Mouse (Mus musculus) erythroblast, adult 5-6 weeks (primary cell): Measurements from ENCODE around the gene Ccdc28a. TPM values are rescaled to one million over a fixed set of nuclear protein-coding genes. Genes with fewer than 3 reads are reported as not detected.
A peak's percentile ranks its signal among the peaks of the same experiment; 100 is the strongest.

ENCODE experiments used
- ATAC-seq: replicated peaks from 2 replicates; pipeline ENCODE4 v1.8.0; 2016; ENCODE audit warnings: moderate number of reproducible peaks, mild to moderate bottlenecking, moderate TSS enrichment, inconsistent platforms; ENCODE audit not compliant: poor library complexity, low FRiP score, severe bottlenecking
- total RNA-seq, 2 experiments: library from RNA; stranded (forward) in 1 of 2; stranded (reverse) in 1 of 2; fragments of 150-400 nt in 1 of 2; fragments of 200-764, 138-1000 nt in 1 of 2; gene quantifications; 2 replicates each; pipeline versions ENCODE4 v1.2.3 to v1.2.4; 2015 to 2017; ENCODE audit warnings: low replicate concordance in 2 of 2

The Ccdc28a gene
- total RNA-seq (2015; ENCODE audit: low replicate concordance): 19.6 and 21.1 TPM in 2 replicates
- 8.5 and 11.6 TPM in 2 replicates for total RNA-seq (2017; ENCODE audit: low replicate concordance)

DNA sequence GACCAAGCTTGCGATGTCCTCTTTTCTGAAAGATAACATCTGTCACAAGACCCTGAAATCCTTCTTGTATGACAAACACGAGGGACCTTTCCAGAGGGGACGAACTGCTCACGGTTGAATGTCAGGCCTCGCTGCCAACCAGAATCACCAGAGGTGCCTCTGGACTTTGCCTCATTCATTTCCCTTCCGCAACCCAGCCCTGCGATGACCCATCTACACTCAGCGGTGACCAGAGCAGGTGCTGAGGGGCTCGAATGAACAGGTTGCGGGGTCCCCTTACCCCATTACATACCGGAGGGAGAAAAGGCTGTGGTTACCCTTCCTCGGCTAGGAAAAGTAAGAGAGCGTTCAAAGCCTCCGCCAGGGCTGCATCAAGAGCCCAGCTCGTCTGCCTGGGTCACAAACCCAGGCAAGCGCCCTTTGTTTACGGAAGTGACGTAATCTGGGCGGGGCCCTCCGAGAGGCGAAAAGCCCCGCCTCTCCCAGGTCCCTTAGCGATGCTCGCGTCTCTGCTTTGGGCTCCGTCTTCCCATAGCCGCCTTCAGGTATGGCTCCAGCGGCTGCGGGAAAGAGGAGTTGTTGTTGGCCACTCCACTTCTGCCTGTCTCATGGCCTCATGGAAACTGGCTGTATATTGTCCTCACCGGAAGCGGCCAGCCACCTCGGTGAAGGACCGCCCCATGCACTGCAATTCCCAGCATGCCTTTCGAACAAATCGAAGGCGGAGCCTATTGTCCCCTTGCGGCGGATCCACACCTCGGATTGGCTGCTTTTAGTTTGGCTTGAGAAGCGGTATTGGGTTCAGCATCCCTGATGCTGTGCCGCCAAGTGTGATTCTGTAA lies at the start of gene Ccdc28a:
Ccdc28a (minus strand) TSS at position 439 of the 842 bp plus-strand sequence.
- peak; percentile 99 for ATAC-seq

DNA sequence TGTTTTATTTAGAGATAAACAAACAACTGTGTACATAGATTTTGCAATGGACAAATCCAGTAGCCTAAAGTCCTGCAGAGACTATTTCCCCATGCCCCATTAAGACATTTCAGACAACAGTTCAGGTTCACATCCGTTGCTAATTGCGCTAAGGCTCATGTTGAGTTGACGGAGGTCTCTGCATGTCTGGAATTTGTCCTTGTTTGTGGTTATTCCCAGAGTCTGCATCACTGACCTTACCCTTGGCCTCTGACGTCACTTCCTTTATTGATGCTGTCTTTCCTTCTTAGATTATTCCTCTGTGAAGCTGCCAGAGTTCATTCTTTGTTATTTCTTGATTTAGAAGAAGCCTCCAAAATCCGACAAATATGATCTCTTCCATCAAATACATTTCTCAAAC lies 49.2 kb upstream of the Ccdc28a start:
- no peak for ATAC-seq

DNA sequence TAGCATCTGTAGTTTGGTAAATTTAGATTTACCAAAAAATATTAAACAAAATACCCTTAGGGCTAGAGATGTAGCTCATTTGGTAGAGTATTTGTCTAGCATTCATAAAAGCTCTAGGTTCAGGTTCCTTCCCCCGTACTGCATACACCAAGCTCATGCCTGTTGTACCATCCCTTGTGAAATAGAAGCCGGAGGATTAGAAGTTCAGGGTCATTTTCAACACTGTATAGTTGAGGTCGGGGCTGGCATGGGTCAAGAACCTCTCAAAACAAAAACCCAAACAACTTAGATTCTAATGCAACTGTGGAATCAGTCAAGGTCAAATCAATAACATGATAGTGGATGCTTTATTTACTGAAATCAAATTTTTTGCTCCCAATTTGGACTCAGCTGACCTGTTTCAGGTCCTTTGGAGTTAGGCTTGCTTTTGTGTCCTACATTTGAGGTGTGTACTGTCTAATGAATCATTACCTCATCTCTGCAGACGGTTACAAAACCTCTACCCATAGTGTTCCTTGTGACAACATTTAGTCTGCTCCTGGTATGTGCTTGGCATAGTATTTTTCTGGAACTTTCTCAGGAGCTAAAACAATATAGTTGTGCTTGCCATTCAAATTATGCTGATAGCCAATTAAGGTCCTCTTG lies 41.4 kb upstream of the Ccdc28a start:
- ATAC-seq: no peak

DNA sequence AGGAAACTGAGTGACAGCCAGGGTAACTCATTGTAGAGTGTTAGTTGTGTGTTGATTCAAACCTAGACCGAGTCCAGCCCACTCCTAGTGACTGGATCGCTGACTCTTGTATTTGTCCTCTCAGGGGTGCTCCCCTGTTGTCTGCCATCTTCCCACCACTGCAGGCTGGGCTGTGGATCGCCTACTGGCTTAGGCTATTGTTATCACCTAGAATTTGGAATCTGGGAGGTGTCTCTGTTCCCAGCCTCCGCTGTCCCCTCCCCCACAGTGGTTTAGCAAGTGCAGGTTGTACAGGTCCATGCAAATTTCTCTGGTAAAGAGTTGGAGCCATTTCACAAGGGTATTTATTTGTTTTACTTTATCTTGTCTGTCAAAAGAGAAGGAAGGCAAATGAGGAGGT lies 16.5 kb upstream of the Ccdc28a start:
- ATAC-seq: no peak

DNA sequence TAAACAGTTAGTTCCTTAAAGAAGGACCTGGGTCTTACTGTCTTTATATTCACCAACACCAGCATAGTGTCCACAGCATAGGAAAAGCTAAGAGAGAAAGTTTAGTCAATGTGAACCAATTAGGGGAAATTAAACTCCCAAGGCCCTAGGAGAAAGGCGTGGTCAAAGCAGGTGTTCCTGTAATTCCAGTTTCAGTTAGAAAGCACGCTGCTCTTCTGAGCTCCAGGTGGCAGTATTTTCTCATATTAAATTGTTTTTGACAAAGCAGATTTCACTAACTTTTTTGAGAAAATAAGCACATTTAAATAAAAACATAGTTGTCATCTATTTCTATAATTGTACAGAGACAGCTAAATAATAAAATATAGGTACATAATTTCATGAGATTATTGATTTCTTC lies 8.8 kb upstream of the Ccdc28a start:
- ATAC-seq: no peak

DNA sequence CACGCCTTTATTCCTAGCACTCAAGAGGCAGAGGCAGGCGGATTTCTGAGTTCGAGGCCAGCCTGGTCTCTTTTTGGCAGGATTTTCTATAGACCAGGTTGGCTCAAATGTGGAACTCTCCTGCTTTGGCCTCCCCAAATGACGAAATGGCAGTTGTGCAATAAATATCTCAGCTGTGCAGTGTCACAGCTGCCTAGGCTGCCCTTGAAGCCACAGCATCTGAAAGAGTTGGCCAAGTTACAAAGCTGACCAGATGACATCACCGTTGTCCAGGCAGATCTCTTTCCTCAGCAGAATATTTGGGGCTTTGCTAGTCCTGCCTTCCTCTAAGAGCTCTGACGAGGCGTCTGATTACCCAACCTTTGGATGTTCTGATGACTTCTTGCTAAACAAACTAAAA lies 2.4 kb upstream of the Ccdc28a start:
- ATAC-seq: no peak

DNA sequence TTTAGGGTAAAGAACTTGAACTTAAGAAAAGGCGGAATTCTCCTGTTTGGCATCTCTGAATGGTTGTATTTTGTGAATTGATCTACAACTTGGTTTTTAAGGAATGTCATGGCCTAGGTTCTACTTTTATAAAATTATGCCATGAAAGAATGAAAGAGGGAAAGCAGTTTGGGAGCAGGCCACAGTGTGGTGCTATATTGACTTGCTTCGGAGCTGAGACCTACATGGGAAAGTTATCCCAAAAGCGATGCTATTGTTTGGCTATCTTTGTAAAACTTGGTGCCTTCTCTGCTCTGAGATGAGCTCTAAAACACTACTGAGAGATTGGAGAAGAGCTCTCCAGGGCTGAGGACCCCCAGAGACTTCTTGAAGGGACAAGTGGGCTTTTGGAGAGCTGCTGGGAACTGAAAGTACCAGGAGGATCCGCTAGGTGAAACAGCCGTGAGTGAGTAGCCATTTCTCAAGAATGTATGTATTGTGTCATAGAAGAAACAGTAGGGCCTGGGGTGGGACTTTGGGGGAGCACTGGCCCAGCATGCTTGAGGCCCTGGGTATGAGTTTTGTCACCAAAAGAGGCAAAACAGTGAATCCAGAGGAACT lies 1.6 kb upstream of the Ccdc28a start:
- ATAC-seq: no peak

DNA sequence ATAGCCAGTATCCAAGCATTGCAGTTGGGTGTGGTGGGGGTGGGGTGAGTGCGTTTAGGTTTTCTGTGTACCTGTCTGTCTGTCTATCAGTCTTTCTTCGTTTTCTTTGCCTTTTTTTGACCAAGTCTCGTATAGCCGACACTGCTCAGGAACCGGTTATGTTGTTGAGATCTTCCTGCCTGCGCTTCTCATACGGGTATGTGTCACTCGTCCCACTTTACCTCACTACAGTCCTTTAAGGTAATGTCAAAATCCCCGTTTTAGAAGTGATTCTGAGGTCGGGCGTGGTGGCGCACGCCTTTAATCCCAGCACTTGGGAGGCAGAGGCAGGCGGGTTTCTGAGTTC lies 577 bp upstream of the Ccdc28a start:
- no peak for ATAC-seq

DNA sequence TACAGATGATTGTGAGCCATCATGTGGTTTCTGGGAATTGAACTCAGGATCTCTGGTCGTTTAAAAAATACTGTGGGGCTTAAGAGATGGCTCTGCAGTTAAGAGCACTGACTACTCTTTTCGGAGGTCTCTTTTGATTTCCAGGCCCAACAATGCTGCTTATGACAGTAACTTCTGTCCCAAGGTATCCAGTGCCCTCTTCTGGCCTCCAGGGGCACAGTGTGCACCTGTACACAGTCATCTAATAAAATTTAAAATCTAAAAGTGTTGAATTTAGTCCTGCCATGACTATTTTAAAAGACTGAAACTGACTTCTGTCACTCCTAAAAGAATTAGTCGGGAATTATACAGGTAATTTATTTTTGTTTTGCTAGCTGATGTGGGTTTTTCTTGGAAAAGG lies 907 bp downstream of the Ccdc28a start:
- no peak for ATAC-seq

DNA sequence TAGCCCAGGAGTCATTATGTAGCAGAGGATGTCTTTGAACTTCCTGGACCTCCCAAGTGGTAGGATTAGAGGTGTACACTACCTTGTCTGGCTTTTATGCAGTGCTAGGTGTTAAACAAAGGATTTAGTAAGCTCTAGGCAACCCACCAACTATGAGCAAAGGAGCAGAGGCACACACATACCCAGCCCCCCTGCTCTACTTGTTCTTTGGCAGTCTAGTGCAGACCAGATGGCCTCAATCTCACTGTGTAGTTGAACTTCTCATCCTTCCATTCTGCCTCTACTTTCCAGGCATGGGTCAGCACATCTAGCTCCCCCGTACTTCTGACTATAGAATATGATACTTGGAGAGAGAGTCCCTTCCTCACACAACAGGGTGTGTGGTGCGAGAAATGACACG lies 10.4 kb downstream of the Ccdc28a start:
- ATAC-seq: no peak

DNA sequence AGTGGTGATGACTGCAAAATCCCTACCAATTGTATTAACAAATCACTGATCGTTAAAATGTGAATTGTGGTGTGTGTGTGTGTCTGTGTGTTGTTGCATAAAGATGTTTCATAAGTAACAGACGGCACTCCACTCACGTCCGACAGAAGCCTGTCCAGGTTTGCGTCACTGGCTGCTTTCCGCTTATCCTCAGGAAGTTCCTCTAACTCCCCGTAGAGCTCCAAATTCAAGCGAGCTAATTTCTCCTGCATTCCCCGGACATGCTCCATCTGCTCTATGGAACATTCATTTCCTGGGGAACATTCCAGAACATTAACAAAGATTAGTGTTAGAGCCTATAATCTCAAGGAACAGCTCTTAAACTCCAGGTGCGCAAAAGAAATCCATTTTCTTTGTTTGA lies 15.4 kb downstream of the Ccdc28a start:
- no peak for ATAC-seq

DNA sequence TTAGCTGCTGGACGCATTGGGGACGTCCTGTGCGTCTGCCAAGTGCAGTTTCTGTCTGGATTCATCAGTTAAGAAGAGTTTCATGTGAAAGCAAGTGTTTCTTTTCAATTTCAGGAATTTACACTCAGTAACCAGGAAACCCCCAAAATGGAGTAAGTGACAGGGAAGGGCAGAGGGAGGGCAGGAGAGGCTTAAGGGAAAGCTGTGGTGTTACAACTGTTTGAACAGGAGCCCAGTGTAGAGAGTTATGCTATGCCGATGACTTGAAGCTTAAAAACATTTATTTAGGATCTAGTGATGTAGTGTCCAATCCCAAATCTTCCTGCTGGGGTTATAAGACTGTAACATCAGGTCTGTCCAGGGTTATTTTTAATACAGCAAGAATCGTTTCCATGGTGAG lies 20.7 kb downstream of the Ccdc28a start:
- ATAC-seq: no peak

DNA sequence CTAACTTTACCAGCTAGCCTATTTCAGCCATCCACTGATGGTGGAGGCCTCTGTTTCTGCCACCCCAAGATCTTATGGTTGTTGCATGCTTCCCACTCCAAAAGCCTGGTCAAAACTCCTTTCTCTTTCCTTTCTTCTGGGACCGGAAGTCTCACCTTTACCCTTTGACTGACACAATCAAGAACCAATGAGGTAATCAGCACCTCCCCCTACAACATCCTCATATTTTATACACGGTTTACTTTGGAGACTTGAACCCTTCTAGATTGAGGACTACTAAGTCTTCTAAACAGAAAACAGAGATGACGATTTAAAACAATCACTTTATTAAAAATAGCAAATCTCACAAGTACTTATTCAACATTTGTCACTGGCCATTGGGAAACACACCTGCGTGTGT lies 21.4 kb downstream of the Ccdc28a start:
- ATAC-seq: no peak

DNA sequence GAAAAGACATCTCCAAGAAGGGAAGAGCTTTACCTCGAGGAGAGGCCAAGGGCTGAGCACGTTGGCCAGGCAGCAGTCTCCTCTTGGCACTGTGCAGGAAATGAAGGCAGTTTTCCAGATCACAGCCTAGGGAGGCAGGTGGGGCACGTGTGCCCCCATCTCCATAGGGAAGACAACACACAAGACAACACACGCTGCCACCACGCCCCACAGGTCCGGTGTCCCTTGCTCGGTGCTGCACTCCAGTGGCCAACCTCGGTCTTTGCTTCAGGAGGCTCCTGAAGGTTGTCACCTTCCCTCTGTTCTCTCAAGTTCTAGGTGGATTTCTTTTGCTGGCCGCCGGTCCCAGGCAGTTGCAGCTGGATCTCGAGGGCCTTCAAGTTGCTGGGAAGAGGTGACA lies 24.1 kb downstream of the Ccdc28a start, which contains the start of gene Ect2l:
Ect2l (minus strand) TSS at position 165 of the 400 bp plus-strand sequence.
- ATAC-seq: no peak

DNA sequence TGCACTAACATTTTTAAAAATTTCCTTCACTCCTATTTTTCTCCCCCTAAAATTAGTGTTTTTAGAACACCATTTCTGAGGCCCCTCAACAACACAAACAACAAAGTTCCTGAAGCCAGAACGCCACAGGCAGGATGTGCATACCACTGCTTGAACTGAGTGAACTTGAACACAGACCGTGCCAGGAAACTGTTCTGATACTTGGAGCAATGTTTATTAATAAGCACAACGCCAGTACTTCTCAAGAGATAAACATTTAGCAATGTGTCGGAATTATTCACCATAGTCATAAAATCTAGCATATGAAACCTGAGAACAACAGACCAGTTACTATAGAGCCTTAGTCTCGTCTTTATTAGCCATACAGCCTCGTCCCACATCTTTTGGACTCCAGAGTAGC lies 24.7 kb downstream of the Ccdc28a start:
- ATAC-seq: no peak

DNA sequence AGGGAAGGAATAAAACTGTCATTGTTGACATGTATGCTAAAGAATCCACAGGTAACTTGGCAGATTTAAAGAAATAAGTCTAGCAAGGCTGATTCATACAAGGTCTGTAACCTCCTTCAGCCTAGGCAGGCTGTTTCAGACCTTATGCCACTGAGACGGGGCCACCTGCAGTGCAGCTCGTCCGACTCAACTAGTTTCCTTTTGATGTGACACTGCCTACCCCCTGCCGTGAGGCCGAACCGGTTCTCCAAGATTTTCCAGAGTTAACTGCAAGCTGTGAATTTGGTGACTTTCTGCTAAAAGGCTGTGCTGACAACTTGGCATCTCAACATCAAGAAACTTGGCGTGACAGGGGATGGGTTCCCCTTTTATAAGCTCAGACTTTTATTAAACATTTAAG lies 30.7 kb downstream of the Ccdc28a start:
- no peak for ATAC-seq

DNA sequence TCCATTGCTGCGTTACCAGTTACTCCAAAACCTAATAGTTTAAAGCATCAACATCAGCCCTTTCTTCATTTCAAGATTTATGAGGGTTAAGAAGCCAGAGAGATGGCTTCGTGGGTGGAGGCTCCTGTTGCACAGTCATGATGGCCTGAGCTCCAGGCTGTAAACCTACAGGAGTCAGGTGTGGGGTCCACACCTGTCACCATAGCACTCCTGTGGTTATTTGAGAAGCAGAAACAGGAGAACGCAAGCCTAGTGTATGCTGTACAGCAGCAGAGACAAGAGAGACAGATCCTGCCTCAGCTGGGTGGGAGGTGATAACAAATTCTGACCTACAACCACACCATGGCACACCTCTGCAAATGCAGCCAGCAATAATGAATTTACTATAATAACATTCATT lies 32.4 kb downstream of the Ccdc28a start:
- no peak for ATAC-seq

DNA sequence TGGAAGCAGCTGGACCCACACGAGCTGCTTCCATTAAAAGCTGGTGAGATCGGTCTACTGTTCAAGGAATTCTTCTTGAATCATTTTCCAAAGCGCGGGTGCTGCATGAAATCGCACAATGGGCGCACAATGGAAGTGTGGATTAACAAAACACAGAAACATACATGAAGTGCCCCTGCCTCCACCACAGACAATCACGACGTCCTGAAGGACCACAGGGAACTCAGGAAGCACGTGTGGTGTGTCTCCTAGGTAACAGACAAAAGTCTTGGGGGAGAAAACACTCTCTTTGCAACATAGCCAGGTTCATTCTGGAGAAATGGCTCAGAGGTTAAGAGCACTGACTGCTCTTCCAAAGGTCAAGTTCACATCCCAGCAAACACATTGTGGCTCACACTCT lies 34.1 kb downstream of the Ccdc28a start:
- ATAC-seq: no peak

DNA sequence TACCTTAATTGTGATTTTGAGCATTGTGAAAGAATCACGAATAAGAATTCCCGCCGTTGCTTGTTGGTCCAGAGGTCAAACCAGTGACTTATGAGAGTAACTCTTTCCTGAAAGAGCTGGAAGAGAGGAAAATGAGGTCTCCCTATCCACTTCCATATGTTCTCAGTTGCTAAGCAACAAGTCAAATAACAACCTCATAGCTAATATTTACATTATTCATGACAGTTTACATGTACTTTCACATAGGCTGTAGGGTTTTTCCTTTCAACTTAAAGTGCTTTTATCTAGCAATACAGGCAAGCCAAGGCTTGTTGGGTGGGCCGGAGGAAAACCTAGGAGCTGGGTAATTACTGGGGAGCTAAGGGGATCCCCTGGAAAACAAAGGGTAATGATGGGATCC lies 34.9 kb downstream of the Ccdc28a start:
- ATAC-seq: no peak

DNA sequence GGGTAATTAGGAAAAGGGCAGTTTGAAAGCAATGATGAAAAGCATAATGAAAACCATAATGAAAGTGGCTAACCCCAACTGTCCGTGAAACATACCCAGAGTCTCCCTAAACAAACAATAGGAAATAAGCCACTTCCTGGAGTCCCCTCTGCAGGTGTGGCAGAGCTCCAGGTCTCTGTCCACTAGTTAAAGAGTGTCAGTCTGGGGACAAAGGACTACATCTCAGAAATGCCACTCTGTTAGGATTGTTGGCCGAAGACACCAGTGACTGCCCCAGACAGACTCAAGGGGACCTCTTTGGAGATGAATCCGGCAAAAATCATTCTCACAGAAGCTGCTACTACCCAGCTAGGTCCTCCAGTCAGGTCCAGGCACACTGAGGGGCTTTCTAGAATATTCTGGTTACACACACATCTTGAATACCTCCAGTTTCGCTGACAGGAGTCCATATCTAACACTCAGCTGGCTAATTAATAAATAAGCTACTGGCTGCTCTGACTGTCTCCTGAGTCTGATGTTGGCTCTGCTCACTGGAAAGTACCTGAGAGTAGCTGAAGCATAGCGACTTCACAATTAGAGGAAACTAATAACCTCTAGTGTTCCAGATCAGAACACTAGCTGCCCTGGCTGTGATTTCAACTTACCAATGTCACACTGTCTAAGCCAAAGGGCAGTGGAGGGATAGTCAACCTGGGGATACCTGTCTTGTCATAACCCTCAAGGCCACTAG lies 36.3 kb downstream of the Ccdc28a start:
- no peak for ATAC-seq
